Mouse (Mus musculus) Patski (cell line): ENCODE results near the gene Gpr3. TPM values are rescaled to one million over a fixed set of nuclear protein-coding genes. Genes with fewer than 3 reads are reported as not detected.

Experiments used
- ATAC-seq: fragments of 100-300 bp; one replicate; pipeline ENCODE4 v1.8.0; 2021
- CTCF ChIA-PET: fragments of 350-600 bp; sonication (Branson Sonifier 250); formaldehyde crosslinking; loops from one replicate; lab custom pipeline; 2022; ENCODE audit warnings: inconsistent platforms; lab: Charles Lee
- POLR2A ChIA-PET: fragments of 350-600 bp; sonication (Branson Sonifier 250); formaldehyde crosslinking; loops from one replicate; lab custom pipeline; 2022; ENCODE audit warnings: antibody characterized with exemption, inconsistent platforms; lab: Charles Lee
- DNase-seq: peaks from one replicate; pipeline ENCODE4 v3.0.0-alpha.2; 2011; ENCODE audit warnings: low read depth, low spot score
- H3K27me3 ChIP-seq: fragments of 371-371 bp; one replicate; pipeline ENCODE4 v1.5.1; 2021
- CTCF ChIP-seq: fragments of 100-300 bp; IDR thresholded peaks from one replicate; pipeline ENCODE4 v1.5.1; 2021
- in situ Hi-C: fragments of 300-500 bp; cut with MboI; formaldehyde crosslinking; loops from 3 replicates; pipeline ENCODE4 v1.11.1; 2018; ENCODE audit warnings: low pct_unique_long_range_greater_than_20kb, mixed read lengths
- polyA plus RNA-seq: library from polyadenylated mRNA; unstranded; gene quantifications from one replicate; pipeline ENCODE4 v1.2.3, GENCODE M21; 2021

Gpr3 gene
- polyA plus RNA-seq, 1 experiment from 2014 or later = 0.63 TPM

DNA sequence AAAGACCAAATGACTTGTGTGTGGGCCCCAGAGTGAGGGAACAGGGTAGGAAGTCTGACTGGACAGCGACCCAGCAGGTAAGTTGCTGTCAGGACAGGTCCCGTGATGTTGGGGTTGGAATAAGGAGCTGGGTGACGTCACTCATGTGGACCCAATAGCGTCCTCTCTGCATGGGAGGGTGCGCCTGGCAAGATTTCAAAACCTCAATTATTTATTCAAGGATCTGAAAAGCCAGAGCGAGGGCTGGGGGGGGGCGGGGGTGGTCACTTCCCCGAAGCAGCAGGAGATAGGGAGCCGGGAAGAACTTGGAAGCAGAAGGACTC, 893 bp upstream of the Gpr3 start:
- no peak for TF ChIP-seq CTCF
- POLR2A ChIA-PET = interaction anchor here (0.6 kb wide), 1 partner anchor 130 kb away, joined by 3 read pairs; no protein-coding TSS in a partner anchor
- in situ Hi-C loops = loop anchor here (5.0 to 10.0 kb wide), 2 partner anchors 206 to 268 kb away; no protein-coding TSS in a partner anchor
- ATAC-seq (peak; percentile 17), DNase-seq (no peak)
- CTCF ChIA-PET = no interaction called here
- no peaks in the 10 kb centered on the region for H3K27me3 ChIP-seq

DNA sequence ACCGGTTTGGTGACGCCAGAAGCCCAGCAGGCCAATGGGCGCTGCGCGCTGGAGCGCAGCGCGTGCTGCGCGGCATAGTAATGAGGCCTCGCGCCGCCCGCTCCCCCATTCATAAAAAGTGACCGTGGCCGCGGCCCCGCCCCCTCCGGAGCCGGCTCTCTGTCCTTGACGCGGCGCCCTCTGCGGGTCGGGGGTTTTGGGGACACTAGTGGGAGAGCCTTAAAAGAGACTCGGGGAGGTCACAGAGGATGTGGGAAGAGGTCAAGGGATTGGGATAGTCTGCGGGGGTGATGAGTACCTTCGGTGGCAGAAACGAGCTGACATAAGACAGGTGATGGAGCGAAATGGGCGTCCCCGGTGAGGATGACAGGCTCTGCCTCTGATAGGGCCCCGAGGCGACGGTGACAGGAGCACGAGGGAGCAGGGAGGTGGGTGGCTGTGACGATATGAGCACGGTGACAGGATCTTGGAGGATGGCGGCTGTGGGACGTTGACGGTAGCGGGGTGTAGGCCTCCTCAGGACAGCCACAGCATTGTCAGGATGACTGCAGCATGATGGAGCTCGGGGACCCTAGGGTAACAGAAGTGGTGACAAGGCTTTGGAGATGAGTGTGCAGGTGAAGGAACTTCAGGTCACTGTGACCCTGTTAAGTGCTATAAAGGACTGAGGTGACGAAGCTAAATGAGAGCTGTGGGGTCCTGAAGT, 379 bp upstream of the Gpr3 start:
- in situ Hi-C loops = loop anchor here (5.0 to 10.0 kb wide), 2 partner anchors 205 to 268 kb away; no protein-coding TSS in a partner anchor

DNA sequence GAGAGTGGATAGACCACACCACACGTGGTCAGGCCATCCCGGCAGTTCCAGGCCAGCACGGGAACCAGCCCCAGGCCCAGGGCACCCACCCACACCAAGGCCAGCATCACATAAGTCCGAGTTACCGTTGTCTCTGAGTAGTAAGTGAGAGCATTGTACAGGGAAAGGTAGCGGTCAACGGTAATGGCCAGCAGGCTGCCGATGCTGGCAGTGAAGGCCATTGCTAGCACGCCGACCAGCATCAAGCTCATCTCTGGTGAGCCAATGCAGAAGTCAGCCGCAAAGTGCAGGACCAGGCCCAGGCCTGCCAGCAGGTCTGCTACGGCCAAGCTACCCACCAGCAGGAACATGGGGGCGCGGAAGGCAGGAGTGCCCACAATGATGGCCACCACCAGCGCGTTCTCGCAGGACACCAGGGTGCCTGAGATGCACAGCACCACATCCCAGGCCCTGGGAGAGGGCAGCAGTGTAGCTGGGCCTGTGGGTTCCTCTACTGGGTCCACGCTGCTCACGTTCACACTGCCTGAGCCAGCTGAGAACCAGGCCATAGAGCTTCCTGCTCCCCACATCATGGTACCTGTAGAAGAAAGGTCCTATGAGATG, 1.4 kb downstream of the Gpr3 start:
- ATAC-seq = no peak
- no peaks in the 10 kb centered on the region for H3K27me3 ChIP-seq
- CTCF ChIA-PET = interaction anchor here (0.9 kb wide), 1 partner anchor 10 kb away, joined by 3 read pairs; no protein-coding TSS in a partner anchor
- in situ Hi-C loops = loop anchor here (5.0 to 10.0 kb wide), 2 partner anchors 204 to 266 kb away; no protein-coding TSS in a partner anchor
- no peak for DNase-seq
- TF ChIP-seq CTCF = no peak
- POLR2A ChIA-PET = interaction anchor here (0.6 kb wide), 1 partner anchor 334 kb away, joined by 3 read pairs; no protein-coding TSS in a partner anchor

More for the DNA sequence above, 379 bp upstream of the Gpr3 start:
- ChIA-PET CTCF (no interaction called here), POLR2A (interaction anchor here (0.6 kb wide), 1 partner anchor 130 kb away, joined by 3 read pairs; no protein-coding TSS in a partner anchor)
- DNase-seq (no peak), ATAC-seq (peak; percentile 40)
- no peak for TF ChIP-seq CTCF
- H3K27me3 ChIP-seq = no peaks in the 10 kb centered on the region

- TF ChIP-seq CTCF = no peak
- DNase-seq (no peak), ATAC-seq (no peak)
- H3K27me3 ChIP-seq = no peaks in the 10 kb centered on the region
- in situ Hi-C loops = loop anchor here (5.0 to 10.0 kb wide), 2 partner anchors 203 to 265 kb away; no protein-coding TSS in a partner anchor
- POLR2A ChIA-PET = no interaction called here
- CTCF ChIA-PET = interaction anchor here (1.1 to 2.0 kb wide), 2 partner anchors 88 to 223 kb away, joined by 3 to 9 read pairs; no protein-coding TSS in a partner anchor
Observed at GRCm38 (mm10) chr4:133210023-133210787, 2.1 kb downstream of the Gpr3 start.

GRCm38 (mm10) chr4:133209366-133209765, 3.0 kb downstream of the Gpr3 start:
- no peaks in the 10 kb centered on the region for H3K27me3 ChIP-seq
- DNase-seq (no peak), ATAC-seq (no peak)
- ChIA-PET CTCF (interaction anchor here (1.1 to 2.0 kb wide), 3 partner anchors 88 to 223 kb away, joined by 3 to 9 read pairs (median 5); no protein-coding TSS in a partner anchor), POLR2A (no interaction called here)
- TF ChIP-seq CTCF = no peak
- in situ Hi-C loops = no loop called here

- no peak for DNase-seq
- TF ChIP-seq CTCF = no peak
- in situ Hi-C loops = no loop called here
- H3K27me3 ChIP-seq = no peaks in the 10 kb centered on the region
- POLR2A ChIA-PET = interaction anchor here (0.9 kb wide), 1 partner anchor 11 kb away, joined by 3 read pairs; no protein-coding TSS in a partner anchor
- CTCF ChIA-PET = no interaction called here
- ATAC-seq = no peak
Observed at GRCm38 (mm10) chr4:133204379-133204778, 8.0 kb downstream of the Gpr3 start.

GRCm38 (mm10) chr4:133203591-133203990, 8.7 kb downstream of the Gpr3 start:
- in situ Hi-C loops = no loop called here
- no peaks in the 10 kb centered on the region for H3K27me3 ChIP-seq
- no peak for TF ChIP-seq CTCF
- ChIA-PET CTCF (no interaction called here), POLR2A (no interaction called here)
- DNase-seq = no peak
- ATAC-seq = no peak

DNA sequence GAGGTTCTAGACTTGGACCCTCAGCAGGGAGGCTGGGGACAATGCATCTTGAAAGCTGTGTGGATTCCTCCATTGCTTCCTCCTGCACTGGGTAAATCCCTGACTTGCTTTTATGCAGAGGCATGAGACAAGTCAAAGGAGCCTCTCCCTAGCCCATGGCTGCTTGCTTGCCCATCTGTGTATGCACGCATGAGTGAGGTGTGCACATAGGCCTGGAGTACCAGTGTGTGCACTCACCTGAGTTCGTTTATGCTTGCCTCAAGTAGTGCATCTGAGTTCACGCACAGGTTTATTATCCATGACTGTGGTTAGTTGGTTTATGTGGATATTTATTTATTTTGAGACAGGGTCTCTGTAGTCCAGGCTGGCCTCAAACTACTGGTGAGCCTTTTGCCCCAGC, 10.1 kb downstream of the Gpr3 start:
- ATAC-seq = no peak
- TF ChIP-seq CTCF = no peak
- in situ Hi-C loops = no loop called here
- DNase-seq = no peak
- H3K27me3 ChIP-seq = no peaks in the 10 kb centered on the region
- POLR2A ChIA-PET = no interaction called here
- CTCF ChIA-PET = interaction anchor here (1.4 to 1.5 kb wide), 2 partner anchors 120 to 126 kb away, joined by 3 to 4 read pairs; no protein-coding TSS in a partner anchor

GRCm38 (mm10) chr4:133201006-133201771, 11.1 kb downstream of the Gpr3 start:
- POLR2A ChIA-PET = interaction anchor here (0.7 to 1.2 kb wide), 2 partner anchors 13 to 71 kb away, joined by 3 read pairs; partner anchors contain the start of gene Wasf2
- no peak for DNase-seq
- TF ChIP-seq CTCF = no peak
- in situ Hi-C loops = no loop called here
- CTCF ChIA-PET = interaction anchor here (0.6 to 2.8 kb wide), 10 partner anchors 10 to 192 kb away, joined by 3 to 10 read pairs (median 3); partner anchors contain the start of gene Cd164l2
- ATAC-seq = no peak
- no peaks in the 10 kb centered on the region for H3K27me3 ChIP-seq
